Mouse (Mus musculus) layer of hippocampus, adult 11-12 months (tissue): ENCODE results near the gene Iba57.
A peak's percentile ranks its signal among the peaks of the same experiment; 100 is the strongest.
"Not testable (repeated sequence)": the region's sequence is repeated elsewhere in the genome, so short reads cannot be mapped to it uniquely, and the experiment has no call there.

Experiments used
- DNase-seq: peaks from one replicate; pipeline ENCODE4 v3.0.0; 2022; ENCODE audit warnings: low spot score

The Iba57 gene

DNA sequence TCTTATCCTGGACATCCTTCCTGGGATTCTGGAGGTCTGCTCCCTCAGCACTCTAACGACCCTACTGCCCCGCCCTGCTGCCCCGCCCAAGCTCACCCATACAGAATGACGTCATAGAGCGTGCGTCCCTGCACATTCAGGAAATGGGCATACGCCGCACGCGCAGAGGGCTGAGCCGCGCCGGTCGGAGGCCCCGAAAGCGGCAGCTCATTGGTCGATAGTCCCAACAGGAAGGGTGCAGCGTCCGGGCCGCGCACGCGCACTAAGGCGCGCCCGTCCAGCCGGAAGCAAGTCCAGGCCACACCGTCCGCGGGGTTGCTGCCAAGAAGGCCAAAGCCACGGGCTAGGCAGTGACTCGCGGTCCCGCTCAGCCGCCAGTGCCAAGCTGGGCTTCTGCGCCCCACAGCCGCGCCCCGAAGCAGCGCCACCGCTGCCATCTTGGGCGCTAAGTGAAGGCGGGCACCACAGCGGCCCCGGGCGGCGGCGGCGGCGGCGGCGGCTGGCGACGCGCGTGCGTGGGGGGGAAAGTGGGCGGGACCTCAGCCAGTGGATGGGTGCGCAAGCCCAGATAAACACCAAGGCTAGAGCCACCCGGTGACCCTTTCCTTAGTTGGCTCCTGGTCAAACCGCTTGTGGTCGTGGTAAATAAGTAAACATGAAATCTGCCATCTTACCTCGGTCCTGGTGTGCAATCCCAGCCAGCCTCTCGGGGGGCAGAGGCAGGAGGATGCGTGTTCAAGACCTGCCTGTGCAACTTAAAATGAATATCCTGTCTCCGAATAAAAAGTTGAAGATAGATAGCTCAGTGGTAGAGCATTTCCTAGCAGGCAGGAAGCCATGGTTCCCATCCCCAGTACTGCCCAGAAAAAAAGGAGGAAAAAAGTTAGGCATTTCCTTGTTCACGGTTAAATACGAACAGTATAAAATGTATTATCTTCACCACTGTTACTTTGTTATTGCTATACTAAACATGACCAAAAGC lies at the start of gene Iba57:
Gene Iba57, minus strand, starts transcription at position 485 of the 982 bp plus-strand sequence.
- peak; percentile 99 for DNase-seq

DNA sequence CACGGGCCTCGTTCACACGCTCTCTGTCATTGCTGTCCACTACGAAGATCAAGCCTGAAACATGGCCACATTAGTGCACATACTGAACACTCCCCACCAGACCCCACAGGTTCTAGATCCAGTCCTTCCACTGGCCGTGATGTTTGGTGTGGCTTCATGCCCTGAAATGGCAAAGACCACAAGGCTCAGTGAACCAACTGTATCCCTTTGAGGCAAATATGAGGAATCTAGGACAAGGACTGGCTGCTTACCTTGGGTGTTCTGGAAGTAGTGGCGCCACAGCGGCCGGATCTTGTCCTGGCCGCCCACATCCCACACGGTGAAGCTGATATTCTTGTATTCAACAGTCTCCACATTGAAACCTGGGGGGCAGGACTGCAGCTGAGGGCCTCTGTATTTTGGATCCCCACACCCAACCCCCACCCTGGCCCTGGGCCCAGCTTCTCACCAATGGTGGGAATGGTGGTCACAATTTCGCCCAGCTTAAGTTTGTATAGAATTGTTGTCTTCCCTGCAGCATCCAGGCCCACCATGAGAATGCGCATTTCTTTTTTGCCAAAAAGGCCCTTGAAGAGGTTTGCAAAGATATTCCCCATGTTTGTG lies 49.5 kb upstream of the Iba57 start:
- DNase-seq, result no peak

DNA sequence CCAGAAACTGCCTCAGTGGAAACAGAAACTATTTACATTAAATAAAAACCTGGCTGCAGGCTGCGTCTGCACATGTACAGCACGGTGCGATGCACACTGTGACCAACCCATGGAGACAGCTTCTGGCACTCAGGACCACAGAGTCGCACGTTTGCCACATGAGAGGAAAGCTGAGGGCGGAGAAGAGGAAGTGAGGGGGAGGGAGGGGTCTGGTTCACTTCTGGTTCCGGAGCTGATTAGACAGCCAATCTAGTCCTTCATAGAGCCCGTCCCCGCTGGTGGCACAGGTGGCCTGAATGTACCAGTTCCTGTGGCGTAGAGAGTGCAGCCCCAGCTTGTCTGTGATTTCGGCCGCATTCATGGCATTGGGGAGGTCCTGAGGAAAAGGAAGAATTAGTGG lies 48.8 kb upstream of the Iba57 start:
- DNase-seq, result not testable (repeated sequence)

DNA sequence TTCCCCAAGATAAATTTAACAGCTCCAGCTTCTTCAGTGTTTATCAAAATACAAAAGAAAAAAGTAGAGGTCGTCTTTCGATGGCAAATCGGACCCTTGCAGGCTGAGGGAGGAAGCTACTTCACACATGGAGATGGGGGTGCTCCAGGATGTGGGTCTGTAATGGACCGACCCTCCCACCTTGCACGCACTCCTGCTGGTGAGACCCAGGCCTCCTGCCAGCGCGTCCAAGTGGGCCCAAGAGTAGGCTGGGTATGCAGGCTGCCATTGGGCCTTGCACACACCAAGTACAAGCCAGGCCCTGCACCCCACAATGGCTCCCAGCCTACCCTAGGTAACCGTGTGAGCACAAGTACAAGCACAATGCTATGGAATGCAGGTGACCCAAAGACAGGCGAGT lies 48.0 kb upstream of the Iba57 start:
- DNase-seq, result not testable (repeated sequence)

DNA sequence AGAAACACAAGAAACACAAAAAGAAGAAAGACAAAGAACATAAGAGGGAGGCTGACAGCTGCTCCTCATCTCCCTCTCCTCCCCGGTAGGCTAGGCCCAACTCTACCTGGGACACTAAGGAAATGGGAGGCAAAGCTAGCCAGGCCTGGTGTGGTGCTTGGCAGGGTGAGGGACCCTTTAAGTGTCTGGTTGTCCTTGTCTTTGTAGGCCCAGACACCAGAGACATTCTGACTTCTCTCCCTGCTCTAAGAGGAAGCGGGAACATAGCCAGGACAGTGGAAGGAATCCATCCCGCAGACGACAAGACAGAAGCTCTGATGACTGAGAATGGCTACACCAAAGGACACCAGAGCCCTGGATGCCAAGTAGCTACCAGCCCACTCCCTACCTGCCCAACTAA lies 46.5 kb upstream of the Iba57 start:
- no peak for DNase-seq

DNA sequence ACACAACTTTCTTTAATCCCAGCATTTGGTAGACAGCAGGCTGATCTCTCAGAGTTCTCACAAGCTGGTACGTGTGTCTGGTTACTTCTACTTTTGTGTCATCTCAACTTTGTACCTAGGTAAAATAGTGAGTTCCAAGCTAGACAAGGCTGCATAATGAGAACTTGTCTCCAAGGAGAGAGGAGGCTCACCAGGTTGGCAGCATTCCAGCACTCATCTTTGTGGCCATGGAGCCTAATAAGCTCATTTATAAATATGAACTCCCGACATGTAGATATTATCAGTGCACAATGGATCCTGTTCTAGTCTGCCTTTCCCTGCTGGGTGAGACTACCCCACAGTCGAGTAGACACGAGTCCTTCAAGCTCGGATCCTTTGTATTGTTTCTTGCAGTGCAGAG lies 46.0 kb upstream of the Iba57 start:
- DNase-seq, result no peak

DNA sequence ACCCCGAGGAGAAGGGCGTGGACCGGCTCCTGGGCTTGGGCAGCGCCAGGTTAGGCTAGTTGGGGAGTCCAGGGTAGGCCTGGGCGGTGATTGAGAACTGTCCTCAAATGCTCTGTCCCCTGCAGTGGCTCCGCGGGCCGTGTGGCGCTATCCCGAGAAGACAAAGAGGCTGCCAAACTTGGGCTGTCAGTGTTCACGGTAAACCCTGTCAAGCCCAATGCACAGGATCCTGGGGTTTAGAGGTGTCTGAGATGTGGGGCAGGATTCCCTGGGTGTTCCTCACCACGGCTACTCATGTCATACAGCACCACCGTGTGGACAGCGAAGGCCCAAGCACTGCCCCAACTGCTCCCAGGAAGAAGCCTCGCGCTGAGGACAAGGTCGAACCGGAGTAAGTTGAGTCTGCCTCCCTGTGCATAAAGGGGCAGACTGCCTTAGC lies 45.5 kb upstream of the Iba57 start:
- peak; percentile 64 for DNase-seq

DNA sequence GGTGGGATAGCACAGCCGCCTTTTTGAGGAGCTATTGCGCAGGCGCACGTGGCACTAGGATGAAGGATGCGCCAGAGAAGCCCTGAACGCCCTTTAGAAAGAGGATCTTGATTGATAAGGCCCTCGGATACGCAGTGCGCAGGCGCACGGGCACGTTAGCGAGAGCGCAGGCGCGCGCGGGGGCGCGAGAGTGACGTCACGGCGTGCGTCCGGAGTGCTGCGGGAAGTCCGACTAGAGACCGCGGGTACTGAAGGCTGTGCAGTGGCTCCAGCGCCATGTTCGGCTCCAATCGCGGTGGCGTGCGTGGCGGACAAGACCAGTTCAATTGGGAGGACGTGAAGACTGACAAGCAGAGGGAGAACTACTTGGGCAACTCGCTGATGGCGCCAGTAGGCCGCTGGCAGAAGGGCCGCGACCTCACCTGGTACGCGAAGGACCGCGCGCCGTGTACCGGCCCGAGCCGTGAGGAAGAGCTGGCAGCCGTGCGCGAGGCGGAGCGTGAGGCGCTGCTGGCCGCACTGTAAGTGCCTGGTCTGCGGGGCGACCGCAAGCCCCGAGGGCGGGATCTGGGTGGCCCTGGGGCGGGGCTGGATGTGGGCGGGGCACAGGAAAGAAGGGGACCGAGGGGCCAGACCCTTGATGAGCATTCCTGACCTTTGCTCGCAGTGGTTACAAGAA lies 44.8 kb upstream of the Iba57 start, which contains the start of gene 2310033P09Rik:
Gene 2310033P09Rik, plus strand, starts transcription at position 169 of the 679 bp plus-strand sequence.
- DNase-seq, result peak; percentile 94

DNA sequence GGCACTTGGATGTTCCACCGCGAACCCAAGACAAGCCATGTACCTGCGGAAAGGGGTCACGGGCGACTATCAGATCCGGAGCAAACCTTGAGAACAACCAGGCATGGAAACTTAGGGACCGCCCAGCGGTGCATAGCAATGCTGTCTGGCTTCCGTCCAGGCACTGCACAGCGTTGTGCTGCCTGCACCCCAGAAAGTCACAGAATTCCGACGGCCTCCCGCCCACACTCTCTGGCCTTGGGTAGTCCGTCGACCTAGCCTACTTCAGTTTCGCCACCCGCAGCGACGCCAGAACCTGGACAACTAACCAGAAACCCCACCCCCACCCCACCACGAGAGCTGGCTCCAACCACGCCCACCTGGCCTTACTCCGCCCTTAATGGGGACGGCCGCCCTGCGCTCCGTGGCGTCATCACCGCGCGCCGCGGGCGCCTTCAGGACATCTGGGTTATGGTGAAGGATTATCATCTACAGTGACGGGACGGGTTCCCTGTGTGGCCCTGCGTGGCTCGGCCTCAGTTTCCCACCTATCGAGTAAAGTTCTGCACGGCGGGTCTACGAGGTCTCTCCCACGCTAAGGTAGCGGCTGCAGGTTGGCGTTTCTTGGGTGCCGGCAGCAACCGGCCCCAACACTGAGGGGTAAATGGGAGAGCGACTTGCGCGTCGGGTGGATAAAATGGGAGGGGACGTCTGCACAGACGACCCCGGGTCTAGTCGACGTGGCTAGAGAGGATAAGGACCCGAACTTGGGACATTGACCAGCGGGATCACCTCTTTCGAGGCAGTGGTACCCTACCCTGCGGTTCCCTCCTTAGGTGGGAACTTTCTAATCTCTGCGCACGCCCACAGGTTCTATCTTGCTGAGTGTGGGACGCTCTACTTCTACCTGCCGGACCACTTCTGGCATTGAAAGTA lies 38.8 kb upstream of the Iba57 start, which contains the start of gene Mrpl55:
Gene Mrpl55, plus strand, starts transcription at position 406 of the 915 bp plus-strand sequence.
- peak; percentile 93 for DNase-seq

DNA sequence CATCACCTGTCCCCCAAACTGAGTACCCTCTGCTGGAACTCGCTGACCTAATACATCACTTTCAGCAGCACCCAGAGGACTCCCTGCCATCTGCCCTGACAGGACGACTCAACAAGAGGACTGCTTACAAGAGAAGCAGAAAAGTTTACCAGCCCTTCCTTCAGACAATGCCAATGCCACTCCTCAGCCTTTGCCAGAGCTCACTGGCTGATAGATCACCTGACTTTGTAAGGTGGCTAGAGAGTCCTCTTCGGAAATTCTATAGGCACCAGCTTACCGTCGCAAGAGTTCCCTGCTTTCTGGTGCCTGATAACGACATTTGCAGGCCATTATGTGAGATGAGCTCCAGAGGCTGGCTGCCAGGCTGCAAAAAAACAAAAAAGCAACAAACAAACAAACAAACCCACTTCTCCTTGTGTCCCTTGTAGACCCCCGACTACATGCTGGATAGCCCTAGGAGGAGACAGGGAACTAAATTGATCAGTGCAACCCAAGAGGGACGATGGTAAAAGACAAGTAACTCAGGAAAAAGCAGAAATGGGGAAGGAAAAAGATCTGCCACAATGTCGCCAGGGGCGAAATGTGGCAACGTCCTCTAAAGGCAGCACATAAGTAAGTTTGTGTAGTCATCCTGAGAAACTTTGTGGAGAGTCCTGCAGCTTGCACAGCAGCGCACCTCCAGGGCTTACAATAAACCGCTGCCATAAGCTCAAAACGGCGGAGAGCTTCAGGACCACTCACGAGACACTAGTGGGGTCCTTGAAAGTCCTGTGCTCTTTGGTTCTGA lies 37.9 kb upstream of the Iba57 start:
- DNase-seq, result no peak

DNA sequence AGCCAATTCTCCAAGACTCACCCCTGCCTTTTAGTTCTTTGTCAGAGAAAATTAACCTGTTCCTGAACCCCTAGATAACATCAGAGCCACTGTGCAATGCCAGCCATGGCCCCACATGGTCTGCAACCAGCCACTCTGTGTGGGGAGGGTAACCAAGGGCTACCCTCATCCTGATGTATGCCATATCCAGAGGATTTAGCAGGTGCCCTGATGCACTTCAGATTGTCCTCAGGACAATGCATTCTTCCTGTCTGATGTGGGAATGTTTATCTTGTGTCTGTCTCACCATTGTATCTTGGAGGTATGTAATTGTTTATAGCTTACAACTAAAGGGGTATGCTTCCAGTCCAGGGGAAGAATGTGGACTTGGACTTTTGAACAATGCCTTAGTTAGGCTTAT lies 32.7 kb upstream of the Iba57 start:
- no peak for DNase-seq

DNA sequence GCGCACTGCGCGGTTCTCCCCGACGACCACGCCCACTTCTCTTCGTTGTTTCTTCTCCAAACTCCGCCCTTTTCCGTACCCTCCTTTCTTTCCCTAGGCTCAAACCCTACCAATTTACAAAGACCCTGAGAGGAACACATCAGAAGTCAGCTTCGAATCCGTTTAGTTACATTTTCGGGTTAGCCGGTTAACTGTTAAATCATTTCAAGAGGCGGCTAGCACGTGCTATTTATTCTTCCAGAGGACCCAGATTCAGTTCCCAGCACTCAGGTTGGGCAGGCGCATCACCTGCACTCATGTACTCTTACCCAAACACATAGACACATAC lies 28.5 kb upstream of the Iba57 start, which contains the start of gene Guk1:
Gene Guk1, minus strand, starts transcription at position 154 of the 328 bp plus-strand sequence.
- no peak for DNase-seq

DNA sequence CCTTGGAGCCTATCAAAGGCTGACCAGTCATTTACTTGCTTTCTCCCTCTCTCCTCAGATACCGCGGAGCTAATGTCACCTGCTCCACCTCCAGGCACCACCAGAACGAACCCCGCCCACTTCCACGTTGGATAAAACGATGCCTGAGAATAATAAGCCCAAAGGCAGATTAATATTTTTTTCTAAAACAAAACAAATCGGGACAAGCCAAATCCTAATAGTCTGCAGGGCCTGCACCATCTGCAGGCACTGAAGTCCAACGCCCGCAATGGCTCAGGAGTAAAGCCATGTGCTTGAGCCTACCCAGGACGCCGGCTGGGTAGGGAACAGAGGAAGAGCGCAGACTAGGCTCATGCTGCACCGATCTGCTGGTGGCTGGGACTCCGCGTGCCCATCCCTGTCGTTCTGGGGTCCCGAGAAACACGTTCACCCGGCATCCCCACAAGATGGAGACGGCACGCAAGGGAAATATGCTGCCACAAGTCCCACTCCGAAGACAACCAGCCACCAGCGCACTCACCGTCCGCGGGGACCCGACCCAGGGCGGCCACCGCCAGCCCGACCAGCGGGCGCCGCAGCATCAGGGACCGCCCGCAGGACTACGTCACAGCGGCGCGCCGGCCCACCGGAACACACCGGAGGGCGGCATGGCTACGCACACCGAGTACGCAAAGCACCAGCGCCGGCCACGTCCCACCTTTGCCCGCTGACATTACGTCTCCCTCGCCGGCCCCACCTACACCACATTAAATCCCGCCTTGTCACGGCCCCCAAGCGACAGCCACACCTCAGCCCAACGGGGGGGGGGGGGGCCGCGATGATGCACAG lies 27.9 kb upstream of the Iba57 start:
- DNase-seq, result peak; percentile 92

DNA sequence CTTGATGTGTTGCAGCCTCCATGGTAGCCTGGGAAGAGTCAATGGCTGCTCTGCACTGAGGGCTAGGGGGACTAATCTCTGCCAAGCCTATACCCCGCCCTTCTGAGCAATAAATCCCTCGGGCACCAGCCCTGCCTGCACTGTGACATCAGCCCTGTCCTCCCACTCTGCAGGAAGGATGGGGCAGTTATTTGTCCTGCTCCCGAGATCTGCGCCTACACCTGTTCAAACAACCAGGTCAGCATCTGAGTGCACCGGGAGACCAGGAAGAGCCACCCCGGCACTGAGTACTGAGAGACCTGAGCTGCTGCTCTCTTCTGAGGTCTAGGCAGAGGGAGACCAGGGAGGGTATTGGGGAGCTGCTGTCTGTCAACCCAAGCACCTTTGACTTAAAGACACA lies 24.2 kb upstream of the Iba57 start:
- DNase-seq, result no peak

DNA sequence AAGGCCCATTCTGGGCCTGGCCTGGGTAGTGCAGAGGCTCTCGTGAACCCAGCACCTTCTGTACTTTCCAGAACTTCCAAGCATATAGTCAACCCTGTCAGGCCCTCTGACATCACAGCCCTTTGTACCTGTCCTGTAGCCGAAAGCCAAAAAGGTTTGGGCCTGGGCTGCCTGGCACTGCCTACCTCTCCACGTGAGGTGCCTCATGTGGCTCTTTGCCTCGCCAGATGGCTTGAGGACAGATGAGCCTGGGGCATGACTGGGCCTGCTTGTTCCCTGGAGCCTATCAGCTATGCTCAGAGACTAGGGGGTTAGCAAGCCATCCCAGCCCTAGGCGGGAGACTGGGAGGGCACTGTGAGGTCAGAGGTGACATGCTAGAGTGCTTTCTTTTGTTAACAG lies 22.0 kb upstream of the Iba57 start:
- DNase-seq, result no peak

DNA sequence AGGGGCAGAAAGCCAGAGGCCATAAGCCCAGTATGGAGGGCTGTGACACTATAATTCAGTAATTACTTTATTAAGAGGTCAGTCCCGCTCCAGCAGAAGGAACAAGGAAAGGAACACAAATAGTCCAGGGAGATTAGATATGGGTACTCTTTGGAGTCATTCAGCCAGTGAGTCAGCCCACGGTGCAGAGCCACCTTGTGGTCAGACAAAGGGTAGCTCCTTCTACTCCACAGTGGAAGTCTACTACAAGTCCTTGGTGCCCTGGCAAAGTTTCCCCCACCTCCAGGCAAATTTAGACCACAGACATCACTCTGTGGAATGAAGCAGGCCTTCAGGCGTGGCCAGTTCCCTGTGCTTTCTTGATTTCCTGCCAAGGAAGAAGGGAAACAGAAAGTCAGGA lies 20.3 kb upstream of the Iba57 start:
- peak; percentile 67 for DNase-seq

DNA sequence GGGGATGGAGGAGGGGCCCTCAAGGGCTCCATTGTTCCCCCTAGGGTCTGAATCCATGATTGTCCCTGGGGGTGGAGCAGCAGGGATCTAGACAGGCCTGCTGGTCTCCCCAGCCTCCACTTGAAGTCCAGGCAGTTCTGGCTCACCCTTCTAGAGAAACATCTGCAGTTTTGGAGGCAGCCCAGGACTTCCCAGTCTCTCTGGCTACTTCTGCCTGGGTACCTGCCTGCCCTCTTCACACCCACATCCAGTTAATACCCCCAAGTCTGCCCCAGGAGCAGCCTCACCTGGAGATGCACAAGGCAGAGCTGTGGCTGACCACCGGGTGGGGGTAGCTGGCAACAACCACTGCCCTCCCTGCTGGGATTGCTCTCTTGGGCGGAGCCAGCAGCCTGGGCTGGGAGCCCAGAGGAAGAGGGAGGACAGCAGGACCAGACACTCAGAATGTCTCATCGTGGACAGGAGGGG lies 19.4 kb upstream of the Iba57 start, which contains the start of gene Gjc2:
Gene Gjc2, minus strand, starts transcription at position 350 of the 468 bp plus-strand sequence.
- peak; percentile 60 for DNase-seq

DNA sequence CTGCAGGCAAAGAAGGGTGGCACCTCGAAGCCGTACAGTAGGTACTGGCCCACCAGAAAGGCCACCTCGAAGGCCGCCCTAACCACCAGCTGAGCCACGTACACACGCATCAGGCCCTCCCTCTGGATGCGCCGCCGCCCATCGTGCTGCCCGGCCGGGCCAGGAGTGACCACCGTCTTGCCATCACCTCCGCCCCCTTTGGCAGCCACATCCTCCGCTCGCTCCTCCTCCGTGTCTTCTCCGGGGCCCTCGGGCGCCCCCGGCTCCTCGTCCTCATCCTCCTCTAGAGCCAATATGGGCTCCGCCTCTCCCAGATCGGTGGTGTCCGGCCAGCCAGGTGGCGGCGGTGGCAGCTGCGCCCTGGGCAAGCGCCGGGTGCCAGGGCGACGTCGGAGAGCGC lies 13.4 kb upstream of the Iba57 start:
- no peak for DNase-seq

DNA sequence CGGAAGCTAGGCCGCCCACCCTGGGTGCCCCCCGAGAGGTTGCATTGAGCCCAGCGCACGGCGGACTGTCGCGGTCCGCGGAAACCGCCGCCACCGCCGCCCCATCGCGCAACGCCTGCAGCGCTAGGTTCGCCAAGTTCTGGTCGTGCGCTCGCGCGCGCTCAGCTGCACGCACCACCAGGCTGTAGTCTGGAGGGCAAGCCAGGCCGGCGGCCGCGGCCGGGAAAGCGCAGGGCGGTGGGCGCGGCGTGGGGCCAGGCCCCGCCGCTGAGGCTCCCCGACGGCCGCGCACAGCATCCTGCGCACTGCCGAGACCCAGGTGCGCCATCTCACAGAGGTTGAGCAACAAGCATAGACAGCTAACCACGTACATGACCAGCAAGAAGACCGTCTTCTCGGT lies 12.9 kb upstream of the Iba57 start:
- DNase-seq, result no peak
